9 mouse cellular contexts compared by ENCODE assay signal in the genomic region with DNA sequence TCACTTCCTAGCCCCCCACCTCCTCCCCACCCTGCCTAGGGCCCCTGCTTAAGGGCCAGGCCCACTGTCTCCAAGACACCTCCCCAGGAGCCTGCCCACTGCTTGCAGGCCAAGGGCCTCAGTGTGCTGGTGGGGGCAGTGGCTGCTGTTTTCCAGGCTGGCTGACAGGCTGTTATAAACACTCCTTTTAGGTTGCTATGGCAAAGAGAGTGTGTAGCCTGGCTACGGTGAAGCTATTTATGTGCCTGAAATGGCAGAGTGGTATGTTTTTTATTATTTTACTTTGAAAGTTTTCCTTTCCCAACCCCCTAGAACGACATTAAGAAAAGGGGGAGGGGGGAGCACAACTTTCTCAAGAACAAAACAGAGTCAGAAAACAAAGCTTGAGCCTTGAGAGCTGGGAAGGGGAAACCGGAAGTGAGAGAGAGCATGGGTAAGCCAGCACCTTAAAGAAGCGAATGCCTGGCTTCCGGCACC. TPM values are rescaled to one million over a fixed set of nuclear protein-coding genes. Genes with fewer than 3 reads are reported as not detected.
DNase-seq lines count a peak whose midpoint lies in the region; ATAC-seq lines count a peak whose summit lies in the region.
"Had no signal": no experiment of that assay in that cellular context is flagged by ENCODE, and none has a peak within 500 bp of the region (broad histone marks: within the 10 kb centered on the region; RNA-seq: fewer than 3 reads in every experiment).

No protein-coding gene starts in this region.

- no peaks in the 10 kb centered on the region for H3K36me3 ChIP-seq in embryonic facial prominence, embryonic 11.5 days (replicated peaks; ENCODE audit: control insufficient read depth, insufficient read depth, low read depth, low read length)
- H3K36me3 ChIP-seq in intestine, embryonic 16.5 days (ENCODE audit: control insufficient read depth, insufficient read depth, low read length) = no peaks in the 10 kb centered on the region
- H3K36me3 ChIP-seq in midbrain, embryonic 12.5 days = no peaks in the 10 kb centered on the region

- no peak overlapping the region for H3K4me3 ChIP-seq in embryonic facial prominence, embryonic 11.5 days (ENCODE audit: low read depth, low read length)
- no peak overlapping the region for H3K4me3 ChIP-seq in intestine, embryonic 16.5 days (ENCODE audit: low read length)
- no peak overlapping the region for H3K4me3 ChIP-seq in midbrain, embryonic 12.5 days

- H3K4me1 ChIP-seq in embryonic facial prominence, embryonic 11.5 days (ENCODE audit: control insufficient read depth, insufficient read depth, low read length) = peaks cover 2% of the 10 kb centered on the region; the same call in 1 of the 2 replicates
- H3K4me1 ChIP-seq in intestine, embryonic 16.5 days (ENCODE audit: control insufficient read depth, insufficient read depth, low read length) = peaks cover 18% of the 10 kb centered on the region
- H3K4me1 ChIP-seq in midbrain, embryonic 12.5 days = peaks cover 27% of the 10 kb centered on the region

- H3K27me3 ChIP-seq in embryonic facial prominence, embryonic 11.5 days (ENCODE audit: control insufficient read depth, insufficient read depth, low read length) = no peaks in the 10 kb centered on the region
- H3K27me3 ChIP-seq in intestine, embryonic 16.5 days (replicated peaks; ENCODE audit: control insufficient read depth, insufficient read depth, low read length) = no peaks in the 10 kb centered on the region
- no peaks in the 10 kb centered on the region for H3K27me3 ChIP-seq in midbrain, embryonic 12.5 days

- H3K9ac ChIP-seq in embryonic facial prominence, embryonic 11.5 days (replicated peaks; ENCODE audit: low read length) = no peak overlapping the region
- no peak overlapping the region for H3K9ac ChIP-seq in intestine, embryonic 16.5 days (ENCODE audit: low read depth, low read length)
- H3K9ac ChIP-seq in midbrain, embryonic 12.5 days (replicated peaks) = 0 out of 2 replicates have a peak overlapping the region, but pooled peaks have one; percentile 21
- H3K9ac ChIP-seq: liver, embryonic 14.5 days had no signal

- no peaks in the 10 kb centered on the region for H3K9me3 ChIP-seq in embryonic facial prominence, embryonic 11.5 days (replicated peaks; ENCODE audit: control insufficient read depth, low read length)
- H3K9me3 ChIP-seq in intestine, embryonic 16.5 days (ENCODE audit: control insufficient read depth, low read length) = no peaks in the 10 kb centered on the region
- no peaks in the 10 kb centered on the region for H3K9me3 ChIP-seq in midbrain, embryonic 12.5 days

- ATAC-seq in embryonic facial prominence, embryonic 11.5 days (replicated peaks; ENCODE audit: insufficient number of reproducible peaks, low FRiP score, low TSS enrichment, low read depth) = no peak
- peak; percentile 45; the same call in 1 of the 2 replicates for ATAC-seq in intestine, embryonic 16.5 days
- no peak for ATAC-seq in midbrain, embryonic 12.5 days (ENCODE audit: low FRiP score, low read depth)
- ATAC-seq in monocyte, adult 5-6 weeks (replicated peaks; ENCODE audit: insufficient number of reproducible peaks, low FRiP score, low TSS enrichment, poor library complexity, severe bottlenecking) = no peak

- WGBS in embryonic facial prominence, embryonic 11.5 days = 41% methylated on average over 5 of the region's 5 CpGs
- 43% methylated on average over 5 of the region's 5 CpGs for WGBS in intestine, embryonic 16.5 days
- 45% methylated on average over 5 of the region's 5 CpGs for WGBS in midbrain, embryonic 12.5 days

- no peak overlapping the region for H3K4me2 ChIP-seq in embryonic facial prominence, embryonic 11.5 days (ENCODE audit: low read depth, low read length)
- no peak overlapping the region for H3K4me2 ChIP-seq in intestine, embryonic 16.5 days (ENCODE audit: low read depth, low read length)
- H3K4me2 ChIP-seq in midbrain, embryonic 12.5 days (replicated peaks) = no peak overlapping the region

- H3K27ac ChIP-seq in embryonic facial prominence, embryonic 11.5 days (replicated peaks; ENCODE audit: low read depth, low read length) = no peak overlapping the region
- H3K27ac ChIP-seq in intestine, embryonic 16.5 days (ENCODE audit: low read length) = no peak overlapping the region
- no peak overlapping the region for H3K27ac ChIP-seq in midbrain, embryonic 12.5 days (replicated peaks)
- H3K27ac ChIP-seq: liver, embryonic 14.5 days had no signal

- DNase-seq in R1 (ENCODE audit: low read depth, low spot score) = peak; percentile 30
- DNase-seq in embryonic facial prominence, embryonic 11.5 days (ENCODE audit: low spot score) = peak; percentile 53
- no peak for DNase-seq in kidney, adult 11 months
- no peak for DNase-seq in adrenal gland, postnatal 10 days
- DNase-seq in heart, adult 9 months (ENCODE audit: low spot score in 2 of 2) = no peak

RNA-seq across cellular contexts. Expression of gene Atp2b4, which starts 37.9 kb away (rescaled TPM):
- polyA plus RNA-seq in embryonic facial prominence, embryonic 11.5 days (2014; fragmentation: Nextera tagmentation; extraction: Ambion mirVana) = 9.6 and 9.9 TPM in 2 replicates
- 14.8 and 14.9 TPM in 2 replicates for polyA plus RNA-seq in intestine, embryonic 16.5 days (2015; fragmentation: Nextera tagmentation; extraction: Ambion mirVana)
- polyA plus RNA-seq in midbrain, embryonic 12.5 days (2016; fragmentation: Nextera tagmentation; extraction: Ambion mirVana) = 8.3 and 10.7 TPM in 2 replicates
- total RNA-seq in adrenal gland, postnatal 10 days (2021) = 10 to 100 TPM; 33.3 to 40.3 TPM
- 16.7 to 44.9 TPM (median 20.6 TPM) in 3 replicates for total RNA-seq in monocyte, adult 5-6 weeks (2017)

Comparison
In these comparisons a context has a peak if more than half of its experiments do, and no peak if none do; other contexts are left out.
1. DNase-seq: peak in R1 (single experiment) and embryonic facial prominence, embryonic 11.5 days (single experiment); none in kidney, adult 11 months (single experiment), adrenal gland, postnatal 10 days (single experiment) and heart, adult 9 months (0 of 2).